Mouse (Mus musculus): ENCODE measurements around the gene Rtl8b. TPM values are rescaled to one million over a fixed set of nuclear protein-coding genes. Genes with fewer than 3 reads are reported as not detected.
A peak's percentile ranks its signal among the peaks of the same experiment; 100 is the strongest.
"Not testable (repeated sequence)": the region's sequence is repeated elsewhere in the genome, so short reads cannot be mapped to it uniquely, and the experiment has no call there.

The Rtl8b gene
- 48.0 and 48.2 TPM in 2 replicates for polyA plus RNA-seq (2016; fragmentation: Nextera tagmentation; extraction: Ambion mirVana)

DNA sequence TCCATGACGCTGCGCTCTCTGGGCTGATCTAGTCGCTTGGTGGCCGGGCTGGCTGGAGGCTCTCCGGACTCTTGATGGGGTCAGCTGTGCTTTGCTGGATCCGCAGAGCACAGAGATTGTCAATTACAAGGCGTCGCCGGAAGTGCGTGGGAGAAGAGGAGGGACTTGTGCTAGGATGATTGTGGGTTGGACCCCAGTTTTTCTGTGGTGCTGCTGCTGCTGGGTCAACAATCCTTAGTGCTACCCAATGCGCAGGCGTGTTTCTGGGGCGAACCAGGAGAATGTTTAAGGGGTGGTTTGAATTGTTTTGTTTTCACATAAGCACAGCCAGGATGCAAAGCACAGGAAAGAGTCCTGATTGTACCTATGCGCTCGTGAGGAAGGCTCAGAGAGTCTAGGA, at the start of gene Rtl8b:
Rtl8b (minus strand) TSS at position 115 of the 400 bp plus-strand sequence.
- 0 out of 2 replicates have a peak within 1 kb of the TSS, but pooled peaks have one; percentile 35 for H3K27ac ChIP-seq
- 14% methylated on average over 14 of the region's 15 CpGs for WGBS
- no peaks in the 10 kb centered on the region for H3K4me1 ChIP-seq (replicated peaks)
- ATAC-seq (ENCODE audit: insufficient number of reproducible peaks, insufficient read depth, low FRiP score, low TSS enrichment, low read depth), result peak; percentile 86
- no peaks in the 10 kb centered on the region for H3K9me3 ChIP-seq
- peak within 1 kb of the TSS; percentile 42 for H3K4me2 ChIP-seq
- H3K4me3 ChIP-seq (replicated peaks), result peak within 1 kb of the TSS; percentile 32
- H3K27me3 ChIP-seq, result no peaks in the 10 kb centered on the region
- H3K36me3 ChIP-seq, result no peaks in the 10 kb centered on the region
- no peak within 1 kb of the TSS for H3K9ac ChIP-seq (replicated peaks)

DNA sequence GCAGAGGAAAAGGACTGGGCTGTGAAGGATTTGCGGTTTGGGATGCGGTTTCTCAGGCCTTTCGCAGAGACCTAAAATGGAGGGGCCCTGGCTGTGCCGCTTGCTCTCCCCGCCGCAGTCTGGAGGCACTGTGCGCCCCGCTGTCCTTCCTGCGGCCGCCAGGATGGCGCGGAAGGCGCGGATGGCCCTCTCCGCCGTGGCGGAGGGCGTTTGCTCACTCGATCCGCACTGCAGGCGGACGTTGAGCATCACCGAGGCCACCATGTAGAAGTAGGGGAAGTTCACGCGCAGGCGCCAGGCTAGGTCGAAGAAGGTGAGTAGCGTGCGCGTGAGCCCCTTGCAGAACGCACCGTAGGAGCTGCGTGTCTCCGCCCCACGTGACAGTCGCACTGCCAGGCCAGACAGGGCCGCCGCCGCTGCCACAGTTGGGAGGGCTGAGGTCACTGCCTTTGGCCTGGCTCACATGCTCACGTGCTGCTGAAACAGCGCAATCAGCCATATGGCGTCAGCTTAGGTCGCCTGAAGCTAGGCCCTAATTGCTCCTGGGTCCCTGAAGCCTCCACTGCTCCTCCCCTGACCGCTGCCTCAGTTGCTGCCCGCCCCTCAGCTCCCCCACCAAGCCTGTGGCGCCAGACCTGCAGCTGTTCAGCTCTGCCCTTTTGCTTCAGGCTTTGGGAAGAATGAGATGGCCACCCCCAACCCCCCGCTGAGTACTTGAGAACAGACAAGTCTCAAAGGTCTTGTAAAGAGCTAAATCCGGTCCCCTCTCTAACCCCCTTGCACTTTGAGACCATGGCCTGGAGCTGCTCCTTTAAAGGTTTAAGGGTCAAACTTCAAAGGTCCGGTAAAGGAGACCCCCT, 46.3 kb upstream of the Rtl8b start:
- peak overlapping the region; percentile 53; the same call in 1 of the 2 replicates for H3K9ac ChIP-seq (replicated peaks)
- peak; percentile 64 for ATAC-seq (ENCODE audit: insufficient number of reproducible peaks, insufficient read depth, low FRiP score, low TSS enrichment, low read depth)
- peak overlapping the region; percentile 49 for H3K4me2 ChIP-seq
- no peaks in the 10 kb centered on the region for H3K9me3 ChIP-seq
- H3K4me1 ChIP-seq (replicated peaks), result no peaks in the 10 kb centered on the region
- peak overlapping the region; percentile 33 for H3K4me3 ChIP-seq (replicated peaks)
- no peaks in the 10 kb centered on the region for H3K36me3 ChIP-seq
- 15% methylated on average over 46 of the region's 49 CpGs for WGBS
- no peaks in the 10 kb centered on the region for H3K27me3 ChIP-seq
- peak overlapping the region; percentile 50; the same call in 1 of the 2 replicates for H3K27ac ChIP-seq

DNA sequence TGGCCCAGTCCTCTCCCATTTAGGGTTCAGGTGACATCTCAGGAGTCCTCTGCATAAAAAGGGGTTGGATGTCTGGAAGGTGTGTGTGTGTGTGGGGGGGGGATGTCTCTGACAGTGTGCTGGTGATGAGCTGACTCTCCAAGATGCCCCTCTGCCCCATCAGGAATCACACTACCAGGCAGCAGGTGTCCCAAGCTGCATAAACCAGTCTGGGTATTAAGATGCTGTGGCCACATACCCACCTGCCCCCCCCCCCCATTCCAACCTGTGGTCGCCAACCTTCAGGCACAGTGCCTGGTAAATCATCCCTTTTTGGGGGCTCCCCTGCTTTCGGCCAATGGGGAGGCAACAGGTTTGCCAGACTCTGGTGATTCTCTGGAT, 45.7 kb upstream of the Rtl8b start:
- Histone ChIP-seq H3K9me3 (no peaks in the 10 kb centered on the region), H3K4me3 (replicated peaks) (peak overlapping the region; percentile 33), H3K27me3 (no peaks in the 10 kb centered on the region), H3K27ac (no peak overlapping the region; the same call in 1 of the 2 replicates), H3K4me2 (peak overlapping the region; percentile 49), H3K9ac (replicated peaks) (peak overlapping the region; percentile 53; the same call in 1 of the 2 replicates), H3K36me3 (no peaks in the 10 kb centered on the region), H3K4me1 (replicated peaks) (no peaks in the 10 kb centered on the region)
- no peak for ATAC-seq (ENCODE audit: insufficient number of reproducible peaks, insufficient read depth, low FRiP score, low TSS enrichment, low read depth)
- 40% methylated on average over 2 of the region's 2 CpGs for WGBS

GRCm38 (mm10) chrX:53702673-53703072, 32.5 kb upstream of the Rtl8b start:
- 76% methylated on average over 3 of the region's 3 CpGs for WGBS
- Histone ChIP-seq H3K9me3 (no peaks in the 10 kb centered on the region), H3K27me3 (no peaks in the 10 kb centered on the region), H3K4me2 (no peak overlapping the region), H3K36me3 (no peaks in the 10 kb centered on the region), H3K4me3 (replicated peaks) (no peak overlapping the region), H3K9ac (replicated peaks) (no peak overlapping the region), H3K4me1 (replicated peaks) (no peaks in the 10 kb centered on the region), H3K27ac (no peak overlapping the region)
- no peak for ATAC-seq (ENCODE audit: insufficient number of reproducible peaks, insufficient read depth, low FRiP score, low TSS enrichment, low read depth)

GRCm38 (mm10) chrX:53699225-53699624, 29.0 kb upstream of the Rtl8b start:
- no peak overlapping the region for H3K4me3 ChIP-seq (replicated peaks)
- no peaks in the 10 kb centered on the region for H3K27me3 ChIP-seq
- no peaks in the 10 kb centered on the region for H3K9me3 ChIP-seq
- ATAC-seq (ENCODE audit: insufficient number of reproducible peaks, insufficient read depth, low FRiP score, low TSS enrichment, low read depth), result no peak
- no peaks in the 10 kb centered on the region for H3K36me3 ChIP-seq
- no peak overlapping the region for H3K9ac ChIP-seq (replicated peaks)
- no peak overlapping the region for H3K4me2 ChIP-seq
- H3K4me1 ChIP-seq (replicated peaks), result no peaks in the 10 kb centered on the region
- 85% methylated on average over 2 of the region's 2 CpGs for WGBS
- H3K27ac ChIP-seq, result no peak overlapping the region

GRCm38 (mm10) chrX:53694008-53694777, 24.0 kb upstream of the Rtl8b start:
- Histone ChIP-seq H3K9ac (replicated peaks) (no peak overlapping the region), H3K4me3 (replicated peaks) (no peak overlapping the region), H3K27me3 (no peaks in the 10 kb centered on the region), H3K36me3 (no peaks in the 10 kb centered on the region), H3K27ac (no peak overlapping the region), H3K4me2 (no peak overlapping the region), H3K9me3 (no peaks in the 10 kb centered on the region), H3K4me1 (replicated peaks) (no peaks in the 10 kb centered on the region)
- 83% methylated on average over 9 of the region's 9 CpGs for WGBS
- no peak for ATAC-seq (ENCODE audit: insufficient number of reproducible peaks, insufficient read depth, low FRiP score, low TSS enrichment, low read depth)

- Histone ChIP-seq H3K4me1 (replicated peaks) (no peaks in the 10 kb centered on the region), H3K27me3 (no peaks in the 10 kb centered on the region), H3K36me3 (no peaks in the 10 kb centered on the region), H3K4me2 (no peak overlapping the region), H3K4me3 (replicated peaks) (no peak overlapping the region), H3K9ac (replicated peaks) (no peak overlapping the region), H3K27ac (no peak overlapping the region), H3K9me3 (no peaks in the 10 kb centered on the region)
- 79% methylated on average over 2 of the region's 2 CpGs for WGBS
- ATAC-seq (ENCODE audit: insufficient number of reproducible peaks, insufficient read depth, low FRiP score, low TSS enrichment, low read depth), result no peak
These were observed 22.9 kb upstream of the Rtl8b start for GRCm38 (mm10) chrX:53693141-53693540.

- no peak for ATAC-seq (ENCODE audit: insufficient number of reproducible peaks, insufficient read depth, low FRiP score, low TSS enrichment, low read depth)
- Histone ChIP-seq H3K4me3 (replicated peaks) (no peak overlapping the region), H3K27ac (no peak overlapping the region), H3K9ac (replicated peaks) (no peak overlapping the region), H3K36me3 (no peaks in the 10 kb centered on the region), H3K9me3 (no peaks in the 10 kb centered on the region), H3K27me3 (no peaks in the 10 kb centered on the region), H3K4me2 (no peak overlapping the region), H3K4me1 (replicated peaks) (no peaks in the 10 kb centered on the region)
- WGBS, result 65% methylated on average over 2 of the region's 2 CpGs
These were observed 21.9 kb upstream of the Rtl8b start for GRCm38 (mm10) chrX:53692065-53692464.

- H3K9me3 ChIP-seq; H3K4me3 ChIP-seq (replicated peaks); H3K4me2 ChIP-seq; H3K9ac ChIP-seq (replicated peaks); H3K27ac ChIP-seq; H3K4me1 ChIP-seq (replicated peaks); H3K36me3 ChIP-seq; ATAC-seq (ENCODE audit: insufficient number of reproducible peaks, insufficient read depth, low FRiP score, low TSS enrichment, low read depth); H3K27me3 ChIP-seq: not testable (repeated sequence)
- 87% methylated on average over 2 of the region's 4 CpGs for WGBS
These were observed 14.5 kb upstream of the Rtl8b start for GRCm38 (mm10) chrX:53684676-53685075.

GRCm38 (mm10) chrX:53682650-53683049, 12.4 kb upstream of the Rtl8b start:
- H3K9ac ChIP-seq (replicated peaks); ATAC-seq (ENCODE audit: insufficient number of reproducible peaks, insufficient read depth, low FRiP score, low TSS enrichment, low read depth); H3K27me3 ChIP-seq; H3K4me1 ChIP-seq (replicated peaks); H3K27ac ChIP-seq; H3K36me3 ChIP-seq; H3K4me2 ChIP-seq; H3K9me3 ChIP-seq; H3K4me3 ChIP-seq (replicated peaks): not testable (repeated sequence)
- 47% methylated on average over 3 of the region's 3 CpGs for WGBS

DNA sequence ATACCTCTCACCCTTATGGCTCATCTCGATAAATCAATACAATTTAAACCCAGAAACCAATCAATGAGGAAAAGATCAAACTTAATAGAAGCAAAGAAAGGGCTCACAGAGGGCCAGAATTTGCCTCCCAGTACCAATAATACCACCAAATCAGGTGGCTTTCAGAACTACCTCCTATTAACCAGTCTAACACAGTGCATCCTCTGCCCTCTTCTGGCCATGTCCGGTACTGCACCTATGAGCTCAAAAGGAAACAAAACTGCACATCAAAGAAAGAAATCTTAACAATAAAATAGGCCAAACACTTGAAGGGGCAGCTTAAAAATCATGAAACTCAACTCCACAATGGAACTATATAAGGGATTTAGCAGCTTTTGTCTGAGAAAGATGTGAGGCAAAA, 6.7 kb upstream of the Rtl8b start:
- H3K9ac ChIP-seq (replicated peaks); H3K4me2 ChIP-seq; H3K36me3 ChIP-seq; H3K27me3 ChIP-seq; H3K4me1 ChIP-seq (replicated peaks); ATAC-seq (ENCODE audit: insufficient number of reproducible peaks, insufficient read depth, low FRiP score, low TSS enrichment, low read depth); H3K27ac ChIP-seq; H3K9me3 ChIP-seq; H3K4me3 ChIP-seq (replicated peaks): not testable (repeated sequence)
- 50% methylated on average over 2 of the region's 2 CpGs for WGBS

Measured in limb, embryonic 12.5 days (tissue).